ENCODE assay signal across 8 mouse cellular contexts in genomic region chr12:98674627-98675143, GRCm38 (mm10). TPM values are rescaled to one million over a fixed set of nuclear protein-coding genes. Genes with fewer than 3 reads are reported as not detected.
DNase-seq lines count a peak whose midpoint lies in the region; ATAC-seq lines count a peak whose summit lies in the region.

No protein-coding gene starts in this region.

- ATAC-seq in hindbrain, embryonic 12.5 days (ENCODE audit: low FRiP score), result peak; percentile 81

- no peaks in the 10 kb centered on the region for H3K4me1 ChIP-seq in hindbrain, embryonic 12.5 days

- peak overlapping the region; percentile 31 for H3K4me2 ChIP-seq in hindbrain, embryonic 12.5 days (replicated peaks)

- 0 out of 2 replicates have a peak overlapping the region, but pooled peaks have one; percentile 6 for H3K27ac ChIP-seq in hindbrain, embryonic 12.5 days

- H3K36me3 ChIP-seq in hindbrain, embryonic 12.5 days, result peaks cover 22% of the 10 kb centered on the region

- DNase-seq in NIH3T3 (ENCODE audit: low read depth), result peak; percentile 72
- peak; percentile 86 to 90 for DNase-seq in cerebellum, postnatal 10 days
- DNase-seq in frontal cortex, postnatal 14 days (ENCODE audit: low spot score in 2 of 2), result peak; percentile 64 to 68
- peak; percentile 84 for DNase-seq in layer of hippocampus, postnatal 10 days (ENCODE audit: low spot score in 2 of 2)
- DNase-seq in lung, postnatal 10 days, result peak; percentile 85
- peak; percentile 66 for DNase-seq in ovary, postnatal 14 days (ENCODE audit: low spot score)
- DNase-seq in thymus, postnatal 14 days, result peak; percentile 83

- no peaks in the 10 kb centered on the region for H3K27me3 ChIP-seq in hindbrain, embryonic 12.5 days

- no peak overlapping the region for H3K9ac ChIP-seq in hindbrain, embryonic 12.5 days

- H3K9me3 ChIP-seq in hindbrain, embryonic 12.5 days (replicated peaks), result no peaks in the 10 kb centered on the region

- H3K4me3 ChIP-seq in hindbrain, embryonic 12.5 days, result peak overlapping the region; percentile 9; the same call in 1 of the 2 replicates

- WGBS in hindbrain, embryonic 12.5 days, result 10% methylated on average over 9 of the region's 9 CpGs

RNA-seq across cellular contexts. Expression of gene Spata7, which starts 46.7 kb away (rescaled TPM):
- 27.1 and 27.4 TPM in 2 replicates for polyA plus RNA-seq in hindbrain, embryonic 12.5 days (2016; fragmentation: Nextera tagmentation; extraction: Ambion mirVana)
- total RNA-seq in layer of hippocampus, postnatal 10 days (2021), result 10 to 100 TPM; 31.0 to 34.2 TPM

Comparison
In these comparisons a context has a peak if more than half of its experiments do, and no peak if none do; other contexts are left out.
1. Peak in every context shown above with its lines: DNase-seq, ATAC-seq, H3K4me3 ChIP-seq and H3K27ac ChIP-seq.